ENCODE assay signal across 8 mouse cellular contexts in genomic region chr4:149305761-149306711, GRCm38 (mm10). TPM values are rescaled to one million over a fixed set of nuclear protein-coding genes. Genes with fewer than 3 reads are reported as not detected.
DNase-seq lines count a peak whose midpoint lies in the region; ATAC-seq lines count a peak whose summit lies in the region.

No protein-coding gene starts in this region.

- no peaks in the 10 kb centered on the region for H3K36me3 ChIP-seq in neural tube, embryonic 11.5 days (ENCODE audit: control insufficient read depth, insufficient read depth, low read length)
- no peaks in the 10 kb centered on the region for H3K36me3 ChIP-seq in limb, embryonic 12.5 days
- no peaks in the 10 kb centered on the region for H3K36me3 ChIP-seq in stomach, embryonic 15.5 days

- no peaks in the 10 kb centered on the region for H3K27me3 ChIP-seq in neural tube, embryonic 11.5 days (ENCODE audit: control insufficient read depth, insufficient read depth, low read length)
- H3K27me3 ChIP-seq in limb, embryonic 12.5 days = no peaks in the 10 kb centered on the region
- H3K27me3 ChIP-seq in stomach, embryonic 15.5 days (replicated peaks) = no peaks in the 10 kb centered on the region

- H3K4me3 ChIP-seq in neural tube, embryonic 11.5 days (ENCODE audit: low read depth, low read length) = peak overlapping the region; percentile 99
- peak overlapping the region; percentile 99 for H3K4me3 ChIP-seq in limb, embryonic 12.5 days (replicated peaks)
- peak overlapping the region; percentile 92 for H3K4me3 ChIP-seq in stomach, embryonic 15.5 days (replicated peaks)

- H3K9me3 ChIP-seq in neural tube, embryonic 11.5 days (ENCODE audit: control insufficient read depth, low read length) = no peaks in the 10 kb centered on the region
- H3K9me3 ChIP-seq in limb, embryonic 12.5 days = no peaks in the 10 kb centered on the region
- no peaks in the 10 kb centered on the region for H3K9me3 ChIP-seq in stomach, embryonic 15.5 days

- peak overlapping the region; percentile 69 for H3K4me2 ChIP-seq in neural tube, embryonic 11.5 days (ENCODE audit: low read depth)
- H3K4me2 ChIP-seq in limb, embryonic 12.5 days = peak overlapping the region; percentile 69
- H3K4me2 ChIP-seq in stomach, embryonic 15.5 days = peak overlapping the region; percentile 64

- ATAC-seq in neural tube, embryonic 11.5 days (ENCODE audit: insufficient read depth, low FRiP score, low TSS enrichment) = no peak
- ATAC-seq in limb, embryonic 12.5 days (ENCODE audit: insufficient number of reproducible peaks, insufficient read depth, low FRiP score, low TSS enrichment, low read depth) = no peak
- no peak for ATAC-seq in stomach, embryonic 15.5 days (ENCODE audit: insufficient read depth, low FRiP score, low read depth)

- 46% methylated on average over 14 of the region's 14 CpGs for WGBS in neural tube, embryonic 11.5 days
- 43% methylated on average over 14 of the region's 14 CpGs for WGBS in limb, embryonic 12.5 days
- WGBS in stomach, embryonic 15.5 days = 38% methylated on average over 14 of the region's 14 CpGs

- H3K27ac ChIP-seq in neural tube, embryonic 11.5 days (ENCODE audit: low read depth, low read length) = peak overlapping the region; percentile 90
- peak overlapping the region; percentile 95 for H3K27ac ChIP-seq in limb, embryonic 12.5 days
- H3K27ac ChIP-seq in stomach, embryonic 15.5 days = peak overlapping the region; percentile 90

- peak; percentile 32 for DNase-seq in embryo, embryonic 10.5 days (ENCODE audit: low spot score)
- no peak for DNase-seq in embryo, embryonic 9.5 days (ENCODE audit: extremely low spot score)
- peak; percentile 22 for DNase-seq in neural tube, embryonic 11.5 days (ENCODE audit: low spot score)
- no peak for DNase-seq in neural tube, embryonic 10.5 days (ENCODE audit: extremely low spot score, low spot score)
- DNase-seq in ovary, postnatal 10 days (ENCODE audit: low spot score) = no peak
- no peak for DNase-seq in spleen, adult 18-20 months

- peaks cover 14% of the 10 kb centered on the region for H3K4me1 ChIP-seq in neural tube, embryonic 11.5 days (ENCODE audit: control insufficient read depth, insufficient read depth, low read length)
- peaks cover 29% of the 10 kb centered on the region for H3K4me1 ChIP-seq in limb, embryonic 12.5 days (replicated peaks)
- H3K4me1 ChIP-seq in stomach, embryonic 15.5 days = peaks cover 21% of the 10 kb centered on the region; the same call in 1 of the 2 replicates

- peak overlapping the region; percentile 98 for H3K9ac ChIP-seq in neural tube, embryonic 11.5 days (ENCODE audit: low read length)
- H3K9ac ChIP-seq in limb, embryonic 12.5 days (replicated peaks) = peak overlapping the region; percentile 97
- H3K9ac ChIP-seq in stomach, embryonic 15.5 days = peak overlapping the region; percentile 98

RNA-seq across cellular contexts. Expression of gene Kif1b, which starts 1.5 kb away (rescaled TPM):
- 99.2 and 104 TPM in 2 replicates for polyA plus RNA-seq in neural tube, embryonic 11.5 days (2014; fragmentation: Nextera tagmentation; extraction: Ambion mirVana)
- 46.2 and 52.2 TPM in 2 replicates for polyA plus RNA-seq in limb, embryonic 12.5 days (2016; fragmentation: Nextera tagmentation; extraction: Ambion mirVana)
- polyA plus RNA-seq in stomach, embryonic 15.5 days (2015; fragmentation: Nextera tagmentation; extraction: Ambion mirVana) = 31.8 and 39.3 TPM in 2 replicates

Comparison
In these comparisons a context has a peak if more than half of its experiments do, and no peak if none do; other contexts are left out.
1. DNase-seq: peak in embryo, embryonic 10.5 days (single experiment) and neural tube, embryonic 11.5 days (single experiment); none in embryo, embryonic 9.5 days (single experiment), neural tube, embryonic 10.5 days (single experiment), ovary, postnatal 10 days (single experiment) and spleen, adult 18-20 months (0 of 2).
2. Peak in every context shown above with its lines, with median percentiles within 50 percentile points of each other: H3K27ac ChIP-seq, H3K4me2 ChIP-seq, H3K4me3 ChIP-seq and H3K9ac ChIP-seq.